Mouse (Mus musculus) heart, adult 2 months (tissue): ENCODE results near the gene Mdga1.

Experiments
- CTCF ChIP-seq: fragments of 200-600 bp; IDR thresholded peaks from 2 replicates; pipeline ENCODE4 v1.8.1; 2022; ENCODE audit warnings: antibody characterized with exemption, mild to moderate bottlenecking, moderate library complexity
- EP300 ChIP-seq: fragments of 200-500 bp; IDR thresholded peaks from 2 replicates; pipeline ENCODE4 v1.6.1; 2011; ENCODE audit warnings: low read depth, low read length, control low read depth; ENCODE audit not compliant: insufficient read depth
- POLR2A ChIP-seq: fragments of 200-500 bp; IDR thresholded peaks from 2 replicates; pipeline ENCODE4 v1.6.1; 2011; ENCODE audit warnings: mild to moderate bottlenecking, low read depth, low read length, control low read depth; ENCODE audit not compliant: insufficient read depth

DNA sequence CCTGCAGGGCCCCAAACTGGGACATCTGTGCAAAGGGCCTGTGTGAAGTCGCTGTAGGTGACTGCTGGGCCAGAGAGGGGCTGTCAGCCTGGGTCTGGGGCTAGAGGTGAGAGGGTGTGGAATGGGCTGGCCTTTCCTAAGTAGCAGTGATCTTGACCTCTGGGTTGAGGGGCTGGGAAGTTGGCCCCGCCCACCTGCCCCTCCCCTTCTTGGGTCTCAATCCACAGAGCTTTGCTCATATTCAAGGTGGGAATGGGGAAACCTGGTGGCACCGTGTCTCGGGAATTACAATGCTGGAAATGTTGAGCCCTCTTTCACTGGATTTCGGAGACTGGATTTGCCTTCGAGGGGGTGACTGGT lies 169.8 kb downstream of the Mdga1 start:
- TF ChIP-seq CTCF (no peak), POLR2A (no peak), EP300 (no peak)
